In the genomic region with DNA sequence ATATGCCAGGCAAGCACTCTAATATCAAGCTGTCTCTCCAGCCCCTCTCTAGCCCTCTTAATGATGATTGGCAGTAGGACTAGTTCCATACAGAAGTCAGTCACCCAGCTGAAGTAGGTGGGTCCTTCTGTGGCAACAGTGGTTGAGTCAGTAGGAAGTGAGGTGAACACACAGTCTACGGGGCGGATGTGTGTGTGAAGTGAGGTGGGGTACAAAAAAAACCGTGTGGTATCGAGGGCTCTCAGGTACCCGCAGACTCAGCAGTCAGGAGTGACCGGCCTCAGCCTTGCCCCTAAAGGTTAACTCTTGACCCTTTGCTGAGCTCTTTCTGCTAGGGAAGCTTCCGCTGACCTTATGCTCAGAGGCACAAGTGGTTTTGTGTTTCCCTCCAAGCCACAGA, we compare ENCODE assay signal across 18 mouse cellular contexts. TPM values are rescaled to one million over a fixed set of nuclear protein-coding genes. Genes with fewer than 3 reads are reported as not detected.
DNase-seq lines count a peak whose midpoint lies in the region; ATAC-seq and TF ChIP-seq lines count a peak whose summit lies in the region.
"Had no signal": no experiment of that assay in that cellular context is flagged by ENCODE, and none has a peak within 500 bp of the region (broad histone marks: within the 10 kb centered on the region; RNA-seq: fewer than 3 reads in every experiment).

No protein-coding gene starts in this region.

- TF ChIP-seq RAD21 in CH12.LX (IDR thresholded peaks at IDR 0.05; ENCODE audit: low read depth, low read length) = no peak

- no peaks in the 10 kb centered on the region for H3K79me2 ChIP-seq in CH12.LX (replicated peaks; ENCODE audit: control insufficient read depth, extremely low read depth, insufficient read depth, poor library complexity, severe bottlenecking)

- H3K9me3 ChIP-seq in CH12.LX (replicated peaks; ENCODE audit: low read length) = no peaks in the 10 kb centered on the region
- no peaks in the 10 kb centered on the region for H3K9me3 ChIP-seq in liver, embryonic 15.5 days (replicated peaks)
- H3K9me3 ChIP-seq: embryonic facial prominence, embryonic 10.5 days; neural tube, embryonic 15.5 days had no signal

- H3K4me2 ChIP-seq in CH12.LX (ENCODE audit: insufficient read depth, low read depth, poor library complexity, severe bottlenecking) = peak overlapping the region; percentile 60; the same call in 1 of the 2 replicates
- H3K4me2 ChIP-seq in liver, embryonic 15.5 days = peak overlapping the region; percentile 33

- TF ChIP-seq EP300 in CH12.LX (IDR thresholded peaks at IDR 0.05; ENCODE audit: low read length) = no peak

- no peak overlapping the region for H3K27ac ChIP-seq in CH12.LX (ENCODE audit: insufficient read depth, low read depth)
- H3K27ac ChIP-seq in liver, embryonic 15.5 days (replicated peaks) = no peak overlapping the region
- H3K27ac ChIP-seq: embryonic facial prominence, embryonic 10.5 days; heart, adult 2 months; liver, embryonic 14.5 days; neural tube, embryonic 15.5 days had no signal

- peaks cover 8 to 35% of the 10 kb centered on the region in 2 experiments for H3K4me1 ChIP-seq in CH12.LX (ENCODE audit: control insufficient read depth in 1 of 2, insufficient read depth in 2 of 2)
- no peaks in the 10 kb centered on the region; the same call in 1 of the 2 replicates for H3K4me1 ChIP-seq in liver, embryonic 15.5 days (replicated peaks)

- dilution Hi-C loops in CH12.LX (cut with MboI; ENCODE audit: extremely low pct_ligation_motif_present, extremely low pct_unique_long_range_greater_than_20kb, low sequenced_read_pairs) = no loop called here

- H3K9ac ChIP-seq in CH12.LX (ENCODE audit: insufficient read depth, low read depth) = no peak overlapping the region
- no peak overlapping the region for H3K9ac ChIP-seq in liver, embryonic 15.5 days
- H3K9ac ChIP-seq: liver, embryonic 14.5 days; neural tube, embryonic 15.5 days had no signal

- H3K27me3 ChIP-seq in CH12.LX (replicated peaks) = peaks cover 2% of the 10 kb centered on the region
- H3K27me3 ChIP-seq in liver, embryonic 15.5 days = peaks cover 14% of the 10 kb centered on the region
- H3K27me3 ChIP-seq: neural tube, embryonic 15.5 days had no signal

- DNase-seq in CD4-positive helper T cell, adult 2 months (ENCODE audit: low read depth, low spot score) = peak; percentile 70
- peak; percentile 52 for DNase-seq in CH12.LX (ENCODE audit: extremely low read depth)
- DNase-seq in frontal cortex, postnatal 10 days (ENCODE audit: low spot score in 2 of 2) = no peak
- DNase-seq in kidney, postnatal 10 days = no peak
- DNase-seq in gastrocnemius, postnatal 10 days = no peak
- DNase-seq: cerebellum, adult 8-10 months had no signal

- in situ Hi-C loops in CH12.LX (cut with MboI; ENCODE audit: low pct_ligation_motif_present, low pct_unique_long_range_greater_than_20kb, low sequenced_read_pairs) = no loop called here

- no peak overlapping the region for H3K4me3 ChIP-seq in CH12.LX (replicated peaks in 1 of 3; ENCODE audit: low read depth in 2 of 3, low read length in 2 of 3, poor library complexity in 1 of 3)
- H3K4me3 ChIP-seq in liver, embryonic 15.5 days (replicated peaks) = no peak overlapping the region
- H3K4me3 ChIP-seq: embryonic facial prominence, embryonic 10.5 days; heart, adult 2 months; neural tube, embryonic 15.5 days had no signal

- H3K36me3 ChIP-seq in CH12.LX (replicated peaks in 1 of 2; ENCODE audit: control insufficient read depth in 1 of 2, insufficient read depth in 1 of 2, low read length in 1 of 2) = peaks cover 0 to 3% of the 10 kb centered on the region in 2 experiments
- no peaks in the 10 kb centered on the region for H3K36me3 ChIP-seq in liver, embryonic 15.5 days (replicated peaks)
- H3K36me3 ChIP-seq: embryonic facial prominence, embryonic 10.5 days; G1E; neural tube, embryonic 15.5 days had no signal

- 12% methylated on average over 7 of the region's 7 CpGs for WGBS in liver, embryonic 15.5 days (ENCODE audit: insufficient replicate concordance)

- no peak for ATAC-seq in liver, embryonic 15.5 days (ENCODE audit: insufficient read depth)
- ATAC-seq in neutrophil, adult 5-6 weeks (ENCODE audit: extremely low read depth, insufficient number of reproducible peaks, low FRiP score, poor library complexity, severe bottlenecking) = peak; percentile 69
- ATAC-seq: intestine, postnatal 0 days; midbrain, embryonic 16.5 days had no signal

- TF ChIP-seq POLR2A in CH12.LX (IDR thresholded peaks at IDR 0.05; ENCODE audit: low read depth, low read length) = no peak

- no peak for TF ChIP-seq CTCF in CH12.LX (conservative IDR thresholded peaks at IDR 0.05 in 1 of 2, IDR thresholded peaks at IDR 0.05 in 1 of 2; ENCODE audit: low read depth in 2 of 2, low read length in 2 of 2)

TF ChIP-seq in CH12.LX, 34 proteins besides CTCF, POLR2A, EP300 and RAD21:
- TF ChIP-seq TCF12 (IDR thresholded peaks at IDR 0.05; ENCODE audit: low read depth, low read length) = peak; percentile 18; the same call in 1 of the 2 replicates
- no peak for TF ChIP-seq POLR2AphosphoS2 (IDR thresholded peaks at IDR 0.05; ENCODE audit: low read depth, low read length)
TF ChIP-seq in CH12.LX: peak in this region for 1.

RNA-seq across cellular contexts. Expression of gene Vsig8, which starts 7.2 kb away (rescaled TPM):
- total RNA-seq in CH12.LX (2012; rRNA removed) (0.13 and 0.17 TPM in 2 replicates), CH12.LX (2014; rRNA removed) (not detected in 2 replicates)
- polyA plus RNA-seq in CH12.LX (2012; ENCODE audit: insufficient read length, low read depth) = 0.18 and 0.29 TPM in 2 replicates
- not detected in 2 replicates for polyA plus RNA-seq in liver, embryonic 15.5 days (2015; fragmentation: Nextera tagmentation; extraction: Ambion mirVana)
- total RNA-seq in neutrophil, adult 5-6 weeks (2017) = not detected in 2 replicates
- not detected for total RNA-seq in gastrocnemius, postnatal 10 days (2021)
- total RNA-seq: G1E; heart, adult 2 months; heart, postnatal 25 days had no signal
- polyA plus RNA-seq: G1E; heart, adult 2 months; liver, embryonic 14.5 days had no signal

RNA-seq across cellular contexts. Expression of gene Cfap45, which starts 27.9 kb away (rescaled TPM):
- total RNA-seq in CH12.LX (2012; rRNA removed) (not detected in 2 replicates), CH12.LX (2014; rRNA removed) (not detected in 2 replicates)
- not detected in 2 replicates for polyA plus RNA-seq in CH12.LX (2012; ENCODE audit: insufficient read length, low read depth)
- polyA plus RNA-seq in liver, embryonic 15.5 days (2015; fragmentation: Nextera tagmentation; extraction: Ambion mirVana) = 0.29 and 0.43 TPM in 2 replicates
- total RNA-seq in neutrophil, adult 5-6 weeks (2017) = 3.9 and 4.4 TPM in 2 replicates
- total RNA-seq in gastrocnemius, postnatal 10 days (2021) = 1 to 10 TPM in 1 of 2 experiments, under 1 TPM in 1; 0.75 to 1.1 TPM
- polyA plus RNA-seq: G1E had no signal

RNA-seq across cellular contexts. Expression of gene Slamf8, which starts 41.9 kb away (rescaled TPM):
- total RNA-seq in CH12.LX (2012; rRNA removed) = 0.30 and 0.42 TPM in 2 replicates
- total RNA-seq in CH12.LX (2014; rRNA removed) = 1.00 and 1.1 TPM in 2 replicates
- polyA plus RNA-seq in CH12.LX (2012; ENCODE audit: insufficient read length, low read depth) = 1.8 and 2.3 TPM in 2 replicates
- 0.10 and 0.33 TPM in 2 replicates for polyA plus RNA-seq in liver, embryonic 15.5 days (2015; fragmentation: Nextera tagmentation; extraction: Ambion mirVana)
- total RNA-seq in neutrophil, adult 5-6 weeks (2017) = 1.9 and 2.3 TPM in 2 replicates
- total RNA-seq in gastrocnemius, postnatal 10 days (2021) = not detected
- total RNA-seq: left cerebral cortex, postnatal 14 days had no signal
- polyA plus RNA-seq: embryonic facial prominence, embryonic 10.5 days; G1E; midbrain, embryonic 16.5 days; neural tube, embryonic 15.5 days had no signal

RNA-seq across cellular contexts. Expression of gene Tagln2, which starts 48.7 kb away (rescaled TPM):
- total RNA-seq in CH12.LX (2012; rRNA removed) (179 and 206 TPM in 2 replicates), CH12.LX (2014; rRNA removed) (145 and 172 TPM in 2 replicates)
- polyA plus RNA-seq in CH12.LX (2012; ENCODE audit: insufficient read length, low read depth) = 281 and 337 TPM in 2 replicates
- 121 and 125 TPM in 2 replicates for polyA plus RNA-seq in liver, embryonic 15.5 days (2015; fragmentation: Nextera tagmentation; extraction: Ambion mirVana)
- total RNA-seq in neutrophil, adult 5-6 weeks (2017) = 181 and 198 TPM in 2 replicates
- 10 to 100 TPM; 75.0 to 98.1 TPM for total RNA-seq in gastrocnemius, postnatal 10 days (2021)

RNA-seq across cellular contexts. Expression of gene Fcrl6, which starts 53.9 kb away (rescaled TPM):
- total RNA-seq in CH12.LX (2012; rRNA removed) (not detected in 2 replicates), CH12.LX (2014; rRNA removed) (not detected in 2 replicates)
- not detected in 2 replicates for polyA plus RNA-seq in CH12.LX (2012; ENCODE audit: insufficient read length, low read depth)
- polyA plus RNA-seq in liver, embryonic 15.5 days (2015; fragmentation: Nextera tagmentation; extraction: Ambion mirVana) = 0.08 TPM in 1 of 2 replicates, not detected in the other
- 0.35 TPM in 1 of 2 replicates, not detected in the other for total RNA-seq in neutrophil, adult 5-6 weeks (2017)
- not detected for total RNA-seq in gastrocnemius, postnatal 10 days (2021)
- total RNA-seq: G1E; heart, adult 2 months; heart, postnatal 25 days; left cerebral cortex, postnatal 14 days had no signal
- polyA plus RNA-seq: G1E; heart, adult 2 months; intestine, postnatal 0 days; liver, embryonic 14.5 days; stomach, embryonic 16.5 days had no signal

Comparison
In these comparisons a context has a peak if more than half of its experiments do, and no peak if none do; other contexts are left out.
1. DNase-seq: peak in CD4-positive helper T cell, adult 2 months (single experiment) and CH12.LX (single experiment); none in frontal cortex, postnatal 10 days (0 of 2), kidney, postnatal 10 days (single experiment) and gastrocnemius, postnatal 10 days (single experiment).